Mouse (Mus musculus) lung, embryonic 15.5 days (tissue): ENCODE data around the gene Elfn2. TPM values are rescaled to one million over a fixed set of nuclear protein-coding genes. Genes with fewer than 3 reads are reported as not detected.

Source experiments
- ATAC-seq: fragments of 200-750 bp; cut with Nextera tagmentation; 2 replicates; pipeline ENCODE4 v1.8.0; 2017; ENCODE audit warnings: moderate number of reproducible peaks, borderline replicate concordance; ENCODE audit not compliant: low FRiP score, low TSS enrichment; ENCODE audit errors: extremely low read depth
- H3K27ac ChIP-seq: fragments of 300-500 bp; sonication (generic); 2 replicates; pipeline ENCODE4 v1.5.1; 2015; ENCODE audit warnings: moderate library complexity, mild to moderate bottlenecking, inconsistent platforms
- H3K27me3 ChIP-seq: fragments of 300-500 bp; sonication (generic); 2 replicates; pipeline ENCODE4 v1.6.1; 2015; ENCODE audit warnings: inconsistent platforms
- H3K36me3 ChIP-seq: fragments of 300-500 bp; sonication (generic); 2 replicates; pipeline ENCODE4 v1.6.1; 2015; ENCODE audit warnings: inconsistent platforms
- H3K4me1 ChIP-seq: fragments of 300-500 bp; sonication (generic); 2 replicates; pipeline ENCODE4 v1.6.1; 2015; ENCODE audit warnings: inconsistent platforms
- H3K4me2 ChIP-seq: fragments of 300-500 bp; sonication (generic); 2 replicates; pipeline ENCODE4 v1.6.1; 2015; ENCODE audit warnings: inconsistent platforms, mild to moderate bottlenecking, moderate library complexity
- H3K4me3 ChIP-seq: fragments of 300-500 bp; sonication (generic); 2 replicates; pipeline ENCODE4 v1.5.1; 2015; ENCODE audit warnings: mild to moderate bottlenecking, inconsistent platforms
- H3K9ac ChIP-seq: fragments of 300-500 bp; sonication (generic); 2 replicates; pipeline ENCODE4 v1.6.1; 2015; ENCODE audit warnings: inconsistent platforms
- H3K9me3 ChIP-seq: fragments of 300-500 bp; sonication (generic); 2 replicates; pipeline ENCODE4 v1.6.1; 2016; ENCODE audit warnings: inconsistent platforms
- WGBS: fragments of 180-500 bp; shearing (Covaris S2); methylation state at CpG from one replicate; pipeline ENCODE4 v1.1.7; 2015; 5-methylcytosine and 5-hydroxymethylcytosine counted together
- polyA plus RNA-seq: library from polyadenylated mRNA; unstranded; fragments of >200 nt; fragmentation: Nextera tagmentation; extraction: Ambion mirVana; gene quantifications from 2 replicates; pipeline ENCODE4 v1.2.1, GENCODE M21; 2015

Gene Elfn2
- polyA plus RNA-seq, 1 experiment from 2014 or later: 0.06 TPM

DNA sequence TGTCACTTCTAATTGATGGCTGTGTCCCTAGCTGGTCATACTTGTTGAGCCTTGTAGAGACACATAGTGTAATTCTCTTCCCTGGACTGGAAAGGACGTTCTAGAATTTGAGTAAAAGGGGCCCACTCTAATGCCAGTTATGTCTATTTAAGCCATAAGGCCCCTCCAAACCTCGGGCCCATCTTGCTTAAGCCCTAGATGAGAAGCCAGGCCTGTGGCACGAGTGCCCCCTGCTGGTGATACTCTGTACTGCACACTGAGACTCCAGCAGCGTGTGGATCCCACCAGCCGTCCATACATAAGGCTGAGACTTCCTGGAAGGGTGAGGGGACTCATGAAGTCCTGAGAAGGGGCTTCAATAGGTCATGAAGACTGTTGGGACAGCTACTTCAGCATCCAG, 25.6 kb upstream of the Elfn2 start:
- Histone ChIP-seq H3K27ac (no peak overlapping the region), H3K4me3 (no peak overlapping the region), H3K9ac (no peak overlapping the region), H3K4me2 (no peak overlapping the region), H3K9me3 (no peaks in the 10 kb centered on the region), H3K4me1 (no peaks in the 10 kb centered on the region), H3K27me3 (no peaks in the 10 kb centered on the region), H3K36me3 (no peaks in the 10 kb centered on the region)
- 4% methylated on average over 5 of the region's 5 CpGs for WGBS
- no peak for ATAC-seq

GRCm38 (mm10) chr15:78742831-78743230, 24.3 kb upstream of the Elfn2 start:
- Histone ChIP-seq H3K27me3 (no peaks in the 10 kb centered on the region; the same call in 1 of the 2 replicates), H3K27ac (no peak overlapping the region), H3K4me1 (no peaks in the 10 kb centered on the region), H3K9ac (no peak overlapping the region), H3K9me3 (no peaks in the 10 kb centered on the region), H3K4me2 (no peak overlapping the region), H3K4me3 (no peak overlapping the region), H3K36me3 (no peaks in the 10 kb centered on the region)
- WGBS: 78% methylated on average over 10 of the region's 10 CpGs
- ATAC-seq: no peak

- Histone ChIP-seq H3K9ac (no peak overlapping the region), H3K36me3 (no peaks in the 10 kb centered on the region), H3K4me3 (no peak overlapping the region), H3K9me3 (no peaks in the 10 kb centered on the region), H3K27me3 (peaks cover 13% of the 10 kb centered on the region), H3K27ac (no peak overlapping the region), H3K4me1 (no peaks in the 10 kb centered on the region), H3K4me2 (no peak overlapping the region)
- 30% methylated on average over 12 of the region's 12 CpGs for WGBS
- no peak for ATAC-seq
Measured at GRCm38 (mm10) chr15:78740662-78741061, 22.1 kb upstream of the Elfn2 start.

- Histone ChIP-seq H3K27me3 (peaks cover 19% of the 10 kb centered on the region), H3K9ac (no peak overlapping the region), H3K4me1 (no peaks in the 10 kb centered on the region), H3K4me2 (no peak overlapping the region), H3K9me3 (no peaks in the 10 kb centered on the region), H3K27ac (no peak overlapping the region), H3K36me3 (no peaks in the 10 kb centered on the region), H3K4me3 (no peak overlapping the region)
- WGBS: 52% methylated on average over 6 of the region's 6 CpGs
- no peak for ATAC-seq
Measured at GRCm38 (mm10) chr15:78737146-78737545, 18.6 kb upstream of the Elfn2 start.

- Histone ChIP-seq H3K4me1 (no peaks in the 10 kb centered on the region), H3K27ac (no peak overlapping the region), H3K9ac (no peak overlapping the region), H3K4me3 (no peak overlapping the region), H3K27me3 (peaks cover 19% of the 10 kb centered on the region), H3K4me2 (no peak overlapping the region), H3K36me3 (no peaks in the 10 kb centered on the region), H3K9me3 (no peaks in the 10 kb centered on the region)
- WGBS: 18% methylated on average over 7 of the region's 7 CpGs
- ATAC-seq: no peak
Measured at GRCm38 (mm10) chr15:78736681-78737100, 18.1 kb upstream of the Elfn2 start.

GRCm38 (mm10) chr15:78736181-78736579, 17.6 kb upstream of the Elfn2 start:
- no peak overlapping the region for H3K27ac ChIP-seq
- no peaks in the 10 kb centered on the region for H3K4me1 ChIP-seq
- no peaks in the 10 kb centered on the region for H3K9me3 ChIP-seq
- WGBS: 49% methylated on average over 3 of the region's 3 CpGs
- no peak overlapping the region for H3K4me3 ChIP-seq
- H3K36me3 ChIP-seq: no peaks in the 10 kb centered on the region
- peaks cover 19% of the 10 kb centered on the region for H3K27me3 ChIP-seq
- no peak overlapping the region for H3K9ac ChIP-seq
- no peak for ATAC-seq
- H3K4me2 ChIP-seq: no peak overlapping the region

GRCm38 (mm10) chr15:78735431-78736180, 17.0 kb upstream of the Elfn2 start:
- ATAC-seq: 0 out of 2 replicates have a peak, but pooled peaks have one; percentile 35
- Histone ChIP-seq H3K9ac (no peak overlapping the region), H3K4me2 (no peak overlapping the region), H3K4me3 (no peak overlapping the region), H3K9me3 (no peaks in the 10 kb centered on the region), H3K36me3 (no peaks in the 10 kb centered on the region), H3K27ac (no peak overlapping the region), H3K4me1 (no peaks in the 10 kb centered on the region), H3K27me3 (peaks cover 19% of the 10 kb centered on the region)
- 19% methylated on average over 17 of the region's 17 CpGs for WGBS

GRCm38 (mm10) chr15:78731830-78732229, 13.3 kb upstream of the Elfn2 start:
- Histone ChIP-seq H3K9ac (no peak overlapping the region), H3K27me3 (peaks cover 17% of the 10 kb centered on the region), H3K4me3 (no peak overlapping the region), H3K27ac (no peak overlapping the region), H3K36me3 (no peaks in the 10 kb centered on the region), H3K9me3 (no peaks in the 10 kb centered on the region), H3K4me1 (no peaks in the 10 kb centered on the region), H3K4me2 (no peak overlapping the region)
- no peak for ATAC-seq
- WGBS: 49% methylated on average over 4 of the region's 4 CpGs

GRCm38 (mm10) chr15:78730315-78731049, 11.9 kb upstream of the Elfn2 start:
- Histone ChIP-seq H3K36me3 (no peaks in the 10 kb centered on the region), H3K4me3 (no peak overlapping the region), H3K9me3 (no peaks in the 10 kb centered on the region), H3K27me3 (peaks cover 4% of the 10 kb centered on the region; the same call in 1 of the 2 replicates), H3K4me1 (no peaks in the 10 kb centered on the region), H3K27ac (no peak overlapping the region), H3K9ac (no peak overlapping the region), H3K4me2 (no peak overlapping the region)
- WGBS: 79% methylated on average over 12 of the region's 12 CpGs
- no peak for ATAC-seq

- H3K9ac ChIP-seq: no peak overlapping the region
- 65% methylated on average over 7 of the region's 7 CpGs for WGBS
Measured at GRCm38 (mm10) chr15:78726697-78727096, 8.1 kb upstream of the Elfn2 start.

DNA sequence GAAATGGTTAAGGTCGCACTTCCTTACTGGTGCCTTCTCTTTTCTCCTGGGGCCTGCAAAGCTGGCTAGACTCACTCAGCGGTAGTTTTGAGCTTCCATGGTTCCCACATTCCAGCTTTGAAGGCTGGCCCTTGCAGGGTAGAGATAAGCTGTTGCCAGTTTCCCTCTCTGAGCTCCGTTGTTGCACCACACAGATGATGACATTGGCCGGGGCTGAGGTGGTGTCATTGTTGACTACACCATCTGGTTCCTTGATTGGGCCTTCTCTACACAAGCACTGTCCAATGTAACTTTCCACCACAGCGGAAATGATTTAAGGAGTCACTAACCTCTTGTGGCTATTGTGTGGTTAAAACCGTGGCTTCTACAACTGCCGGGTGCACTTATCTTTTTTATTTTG, 2.0 kb upstream of the Elfn2 start:
- Histone ChIP-seq H3K36me3 (no peaks in the 10 kb centered on the region), H3K9ac (no peak overlapping the region), H3K4me2 (no peak overlapping the region), H3K4me1 (peaks cover 9% of the 10 kb centered on the region), H3K27ac (no peak overlapping the region), H3K4me3 (no peak overlapping the region), H3K27me3 (peaks cover 54% of the 10 kb centered on the region), H3K9me3 (no peaks in the 10 kb centered on the region)
- WGBS: 52% methylated on average over 7 of the region's 7 CpGs
- no peak for ATAC-seq

More at GRCm38 (mm10) chr15:78726697-78727096, 8.1 kb upstream of the Elfn2 start:
- Histone ChIP-seq H3K27me3 (no peaks in the 10 kb centered on the region; the same call in 1 of the 2 replicates), H3K4me3 (no peak overlapping the region), H3K9me3 (no peaks in the 10 kb centered on the region), H3K4me2 (no peak overlapping the region), H3K36me3 (no peaks in the 10 kb centered on the region), H3K27ac (no peak overlapping the region), H3K4me1 (no peaks in the 10 kb centered on the region)
- ATAC-seq: no peak

GRCm38 (mm10) chr15:78720094-78720493, 1.5 kb upstream of the Elfn2 start:
- H3K27ac ChIP-seq: no peak overlapping the region
- ATAC-seq: no peak
- no peak overlapping the region for H3K4me2 ChIP-seq
- H3K9me3 ChIP-seq: no peaks in the 10 kb centered on the region
- H3K4me1 ChIP-seq: peaks cover 9% of the 10 kb centered on the region
- H3K36me3 ChIP-seq: no peaks in the 10 kb centered on the region
- no peak overlapping the region for H3K4me3 ChIP-seq
- WGBS: 3% methylated on average over 16 of the region's 16 CpGs
- peaks cover 58% of the 10 kb centered on the region for H3K27me3 ChIP-seq
- H3K9ac ChIP-seq: no peak overlapping the region
